Mouse (Mus musculus) intestine, embryonic 16.5 days (tissue): Measurements from ENCODE around the gene Timm17a. TPM values are rescaled to one million over a fixed set of nuclear protein-coding genes. Genes with fewer than 3 reads are reported as not detected.

Experiments
- ATAC-seq: fragments of 200-750 bp; cut with Nextera tagmentation; 2 replicates; pipeline ENCODE4 v1.8.0; 2017; ENCODE audit warnings: moderate TSS enrichment, moderate library complexity
- H3K27ac ChIP-seq: fragments of 300-500 bp; sonication (generic); 2 replicates; pipeline ENCODE4 v1.5.1; 2014; ENCODE audit warnings: mild to moderate bottlenecking, low read length
- H3K27me3 ChIP-seq: fragments of 300-500 bp; sonication (generic); replicated peaks from 2 replicates; pipeline ENCODE4 v1.6.1; 2014; ENCODE audit warnings: low read length, control low read depth, mixed read lengths; ENCODE audit not compliant: control insufficient read depth, insufficient read depth
- H3K36me3 ChIP-seq: fragments of 300-500 bp; sonication (generic); 2 replicates; pipeline ENCODE4 v1.6.1; 2014; ENCODE audit warnings: low read length, control low read depth; ENCODE audit not compliant: control insufficient read depth, insufficient read depth
- H3K4me1 ChIP-seq: fragments of 300-500 bp; sonication (generic); 2 replicates; pipeline ENCODE4 v1.6.1; 2014; ENCODE audit warnings: low read length, control low read depth, mixed read lengths; ENCODE audit not compliant: control insufficient read depth, insufficient read depth
- H3K4me2 ChIP-seq: fragments of 300-500 bp; sonication (generic); 2 replicates; pipeline ENCODE4 v1.6.1; 2014; ENCODE audit warnings: low read depth, low read length, control low read depth
- H3K4me3 ChIP-seq: fragments of 300-500 bp; sonication (generic); 2 replicates; pipeline ENCODE4 v1.5.1; 2014; ENCODE audit warnings: mild to moderate bottlenecking, low read length
- H3K9ac ChIP-seq: fragments of 300-500 bp; sonication (generic); 2 replicates; pipeline ENCODE4 v1.6.1; 2014; ENCODE audit warnings: low read depth, low read length
- H3K9me3 ChIP-seq: fragments of 300-500 bp; sonication (generic); 2 replicates; pipeline ENCODE4 v1.6.1; 2016; ENCODE audit warnings: low read length, control low read depth; ENCODE audit not compliant: control insufficient read depth
- WGBS: fragments of 180-500 bp; shearing (Covaris S2); extraction: QIAGEN DNeasy Blood & Tissue Kit; methylation state at CpG from one replicate; pipeline ENCODE4 v1.1.7; 2014; 5-methylcytosine and 5-hydroxymethylcytosine counted together
- polyA plus RNA-seq: library from polyadenylated mRNA; unstranded; fragments of >200 nt; fragmentation: Nextera tagmentation; extraction: Ambion mirVana; gene quantifications from 2 replicates; pipeline ENCODE4 v1.2.1, GENCODE M21; 2015

The Timm17a gene
- polyA plus RNA-seq, 1 experiment from 2014 or later, result 268 TPM

GRCm38 (mm10) chr1:135330578-135330977 is 17.0 kb upstream of the Timm17a start:
- no peak overlapping the region for H3K4me3 ChIP-seq
- no peak overlapping the region for H3K27ac ChIP-seq
- no peak overlapping the region for H3K4me2 ChIP-seq
- WGBS, result 50% methylated on average over 6 of the region's 6 CpGs
- no peaks in the 10 kb centered on the region for H3K9me3 ChIP-seq
- no peak overlapping the region for H3K9ac ChIP-seq
- no peaks in the 10 kb centered on the region for H3K4me1 ChIP-seq
- H3K36me3 ChIP-seq, result no peaks in the 10 kb centered on the region
- H3K27me3 ChIP-seq, result no peaks in the 10 kb centered on the region
- ATAC-seq, result no peak

GRCm38 (mm10) chr1:135328368-135328767 is 14.8 kb upstream of the Timm17a start:
- Histone ChIP-seq H3K9ac (no peak overlapping the region), H3K36me3 (no peaks in the 10 kb centered on the region), H3K27ac (no peak overlapping the region), H3K4me3 (no peak overlapping the region), H3K4me2 (no peak overlapping the region), H3K9me3 (no peaks in the 10 kb centered on the region), H3K4me1 (0 out of 2 replicates have a peak, but pooled peaks cover 3% of the 10 kb centered on the region), H3K27me3 (no peaks in the 10 kb centered on the region)
- ATAC-seq, result no peak
- 61% methylated on average over 5 of the region's 5 CpGs for WGBS

- 87% methylated on average over 2 of the region's 2 CpGs for WGBS
- no peaks in the 10 kb centered on the region for H3K9me3 ChIP-seq
- H3K4me3 ChIP-seq, result peak overlapping the region; percentile 33
- H3K27me3 ChIP-seq, result no peaks in the 10 kb centered on the region
- peak overlapping the region; percentile 14 for H3K9ac ChIP-seq
- no peak for ATAC-seq
- 0 out of 2 replicates have a peak, but pooled peaks cover 3% of the 10 kb centered on the region for H3K4me1 ChIP-seq
- H3K27ac ChIP-seq, result no peak overlapping the region
- no peaks in the 10 kb centered on the region for H3K36me3 ChIP-seq
- H3K4me2 ChIP-seq, result peak overlapping the region; percentile 33
Measured at GRCm38 (mm10) chr1:135325934-135326333, 12.4 kb upstream of the Timm17a start.

GRCm38 (mm10) chr1:135324571-135324970 is 11.0 kb upstream of the Timm17a start, which contains the start of gene Lmod1:
TSS of gene Lmod1 (plus strand) at chr1:135324807.
- Histone ChIP-seq H3K4me2 (peak within 1 kb of the TSS; percentile 33; the same call in 1 of the 2 replicates), H3K27ac (peak within 1 kb of the TSS; percentile 72), H3K36me3 (no peaks in the 10 kb centered on the region), H3K4me1 (0 out of 2 replicates have a peak, but pooled peaks cover 3% of the 10 kb centered on the region), H3K27me3 (no peaks in the 10 kb centered on the region), H3K9me3 (no peaks in the 10 kb centered on the region), H3K9ac (peak within 1 kb of the TSS; percentile 51), H3K4me3 (peak within 1 kb of the TSS; percentile 33)
- WGBS, result 14% methylated on average over 8 of the region's 8 CpGs
- ATAC-seq, result peak; percentile 87

GRCm38 (mm10) chr1:135323367-135323901 is 9.9 kb upstream of the Timm17a start:
- Histone ChIP-seq H3K4me3 (no peak overlapping the region), H3K4me2 (no peak overlapping the region), H3K9me3 (no peaks in the 10 kb centered on the region), H3K4me1 (0 out of 2 replicates have a peak, but pooled peaks cover 3% of the 10 kb centered on the region), H3K9ac (no peak overlapping the region), H3K27ac (no peak overlapping the region), H3K36me3 (no peaks in the 10 kb centered on the region), H3K27me3 (no peaks in the 10 kb centered on the region)
- ATAC-seq, result peak; percentile 35; the same call in 1 of the 2 replicates
- 68% methylated on average over 7 of the region's 7 CpGs for whole genome bisulfite sequencing

- Histone ChIP-seq H3K27me3 (no peaks in the 10 kb centered on the region), H3K4me2 (peak overlapping the region; percentile 68), H3K4me1 (peaks cover 20% of the 10 kb centered on the region), H3K36me3 (peaks cover 14% of the 10 kb centered on the region), H3K4me3 (peak overlapping the region; percentile 93), H3K9ac (peak overlapping the region; percentile 99), H3K9me3 (no peaks in the 10 kb centered on the region), H3K27ac (no peak overlapping the region)
- WGBS, result 73% methylated on average over 4 of the region's 4 CpGs
- no peak for ATAC-seq
Measured at GRCm38 (mm10) chr1:135312201-135312600, 1.4 kb downstream of the Timm17a start.

- Histone ChIP-seq H3K27ac (no peak overlapping the region), H3K27me3 (no peaks in the 10 kb centered on the region), H3K36me3 (peaks cover 14% of the 10 kb centered on the region), H3K4me3 (no peak overlapping the region), H3K4me2 (no peak overlapping the region), H3K9me3 (no peaks in the 10 kb centered on the region), H3K9ac (no peak overlapping the region), H3K4me1 (peaks cover 20% of the 10 kb centered on the region)
- ATAC-seq, result 0 out of 2 replicates have a peak, but pooled peaks have one; percentile 9
- whole genome bisulfite sequencing, result 73% methylated on average over 6 of the region's 6 CpGs
Measured at GRCm38 (mm10) chr1:135311356-135311755, 2.2 kb downstream of the Timm17a start.

- no peaks in the 10 kb centered on the region for H3K4me1 ChIP-seq
- H3K4me2 ChIP-seq, result no peak overlapping the region
- H3K36me3 ChIP-seq, result peaks cover 6% of the 10 kb centered on the region; the same call in 1 of the 2 replicates
- no peak for ATAC-seq
- H3K27ac ChIP-seq, result no peak overlapping the region
- H3K9me3 ChIP-seq, result no peaks in the 10 kb centered on the region
- no peak overlapping the region for H3K4me3 ChIP-seq
- no peaks in the 10 kb centered on the region for H3K27me3 ChIP-seq
- 75% methylated on average over 5 of the region's 5 CpGs for WGBS
- H3K9ac ChIP-seq, result no peak overlapping the region
Measured at GRCm38 (mm10) chr1:135290908-135291307, 22.7 kb downstream of the Timm17a start.

GRCm38 (mm10) chr1:135286311-135286710 is 27.3 kb downstream of the Timm17a start:
- Histone ChIP-seq H3K4me1 (peaks cover 2% of the 10 kb centered on the region; the same call in 1 of the 2 replicates), H3K27me3 (no peaks in the 10 kb centered on the region), H3K4me2 (no peak overlapping the region), H3K4me3 (no peak overlapping the region), H3K27ac (no peak overlapping the region), H3K9me3 (no peaks in the 10 kb centered on the region), H3K36me3 (no peaks in the 10 kb centered on the region), H3K9ac (no peak overlapping the region)
- 54% methylated on average over 2 of the region's 2 CpGs for WGBS
- no peak for ATAC-seq
